Mouse (Mus musculus) ES-E14 (cell line): ENCODE measurements around the gene Galnt6. TPM values are rescaled to one million over a fixed set of nuclear protein-coding genes. Genes with fewer than 3 reads are reported as not detected.
A peak's percentile ranks its signal among the peaks of the same experiment; 100 is the strongest.

Experiments
- DNase-seq: peaks from one replicate; pipeline ENCODE4 v3.0.0-alpha.2; 2013; ENCODE audit warnings: low read depth, low spot score
- H3K27ac ChIP-seq: 2 replicates; pipeline ENCODE4 v1.5.1; 2012; ENCODE audit warnings: low read depth, mild to moderate bottlenecking, low read length, moderate library complexity, mixed read lengths; ENCODE audit not compliant: poor library complexity, insufficient read depth, severe bottlenecking
- H3K36me3 ChIP-seq: 2 replicates; pipeline ENCODE4 v1.6.1; 2012; ENCODE audit warnings: mild to moderate bottlenecking, low read length, moderate library complexity, mixed read lengths; ENCODE audit not compliant: control insufficient read depth, poor library complexity, insufficient read depth, severe bottlenecking
- H3K4me1 ChIP-seq, 2 experiments: fragments of 150-350 bp in 1 of 2; sonication (generic) in 1 of 2; 2 replicates each; pipeline ENCODE4 v1.6.1; 2012; ENCODE audit warnings: low read length in 2 of 2, mild to moderate bottlenecking in 1 of 2, mixed read lengths in 1 of 2; ENCODE audit not compliant: control insufficient read depth in 2 of 2, insufficient read depth in 2 of 2, poor library complexity in 1 of 2
- H3K4me3 ChIP-seq, 2 experiments: fragments of 150-350 bp in 1 of 2; sonication (generic) in 1 of 2; 2 replicates each; pipeline ENCODE4 v1.5.1; 2012; ENCODE audit warnings: low read length in 2 of 2, low read depth in 1 of 2, mild to moderate bottlenecking in 1 of 2, mixed read lengths in 1 of 2; ENCODE audit not compliant: insufficient read depth in 1 of 2, poor library complexity in 1 of 2, severe bottlenecking in 1 of 2
- H3K9ac ChIP-seq: 2 replicates; pipeline ENCODE4 v1.6.1; 2012; ENCODE audit warnings: low read depth, mild to moderate bottlenecking, low read length, mixed read lengths; ENCODE audit not compliant: poor library complexity, insufficient read depth, severe bottlenecking
- H3K9me3 ChIP-seq: fragments of 150-350 bp; sonication (generic); 2 replicates; pipeline ENCODE4 v1.6.1; 2012; ENCODE audit warnings: low read depth, mild to moderate bottlenecking, low read length; ENCODE audit not compliant: control insufficient read depth, insufficient read depth
- CHD2 ChIP-seq: IDR thresholded peaks from 2 replicates; pipeline ENCODE4 v1.6.1; 2014; ENCODE audit warnings: mild to moderate bottlenecking, low read depth, low read length, inconsistent platforms
- HCFC1 ChIP-seq: IDR thresholded peaks from 2 replicates; pipeline ENCODE4 v1.6.1; 2012; ENCODE audit warnings: low read length, inconsistent platforms, borderline replicate concordance; ENCODE audit not compliant: insufficient read depth
- MAFK ChIP-seq: IDR thresholded peaks from 2 replicates; pipeline ENCODE4 v1.6.1; 2014; ENCODE audit warnings: mild to moderate bottlenecking, low read depth, low read length, inconsistent platforms; ENCODE audit not compliant: insufficient read depth
- ZC3H11A ChIP-seq: IDR thresholded peaks from 2 replicates; pipeline ENCODE4 v1.6.1; 2012; ENCODE audit warnings: low read depth, mild to moderate bottlenecking, inconsistent platforms, low read length, borderline replicate concordance
- ZNF384 ChIP-seq: IDR thresholded peaks from 2 replicates; pipeline ENCODE4 v1.6.1; 2012; ENCODE audit warnings: low read depth, low read length, inconsistent platforms
- in situ Hi-C, 2 experiments: fragments of 600-800 bp; cut with MboI; formaldehyde crosslinking; loops; one replicate each; pipeline ENCODE4 v1.15.1; 2025; ENCODE audit warnings: low sequenced_read_pairs in 2 of 2, inconsistent platforms in 1 of 2; ENCODE audit not compliant: unreplicated experiment in 2 of 2
- total RNA-seq: library from RNA; depleted of rRNA; stranded (reverse); fragments of 300-350 nt; gene quantifications from 2 replicates; pipeline ENCODE4 v1.2.3, GENCODE M21; 2012

The Galnt6 gene
- total RNA-seq, 1 experiment = 18.2 TPM

- Histone ChIP-seq H3K27ac (no peak overlapping the region), H3K4me1 (peaks cover 8 to 14% of the 10 kb centered on the region in 2 experiments), H3K36me3 (no peaks in the 10 kb centered on the region), H3K4me3 (no peak overlapping the region), H3K9ac (no peak overlapping the region), H3K9me3 (no peaks in the 10 kb centered on the region)
- TF ChIP-seq HCFC1 (no peak), ZNF384 (no peak), CHD2 (no peak), ZC3H11A (no peak), MAFK (no peak)
- in situ Hi-C loops = no loop called here
- DNase-seq = no peak
Measured at GRCm38 (mm10) chr15:100749751-100750538, 20.8 kb upstream of the Galnt6 start.

- H3K27ac ChIP-seq = no peak overlapping the region
- no peak overlapping the region for H3K4me3 ChIP-seq
- no peaks in the 10 kb centered on the region for H3K36me3 ChIP-seq
- DNase-seq = no peak
- no peaks in the 10 kb centered on the region for H3K9me3 ChIP-seq
- H3K9ac ChIP-seq = no peak overlapping the region
- H3K4me1 ChIP-seq = peaks cover 5 to 11% of the 10 kb centered on the region in 2 experiments
- no peak for TF ChIP-seq HCFC1
- no peak for TF ChIP-seq MAFK
- TF ChIP-seq ZC3H11A = no peak
- no peak for TF ChIP-seq CHD2
- TF ChIP-seq ZNF384 = no peak
- in situ Hi-C loops = no loop called here
Measured at GRCm38 (mm10) chr15:100748584-100748983, 19.4 kb upstream of the Galnt6 start.

- H3K27ac ChIP-seq = no peak overlapping the region
- H3K4me3 ChIP-seq = peak overlapping the region in 1 of 2 experiments; percentile 29; a peak in 2 of 4 replicates
- no peaks in the 10 kb centered on the region for H3K9me3 ChIP-seq
- TF ChIP-seq ZNF384 (no peak), HCFC1 (no peak), CHD2 (no peak), ZC3H11A (no peak), MAFK (no peak)
- H3K9ac ChIP-seq = no peak overlapping the region
- DNase-seq = no peak
- H3K4me1 ChIP-seq = peaks cover 5% of the 10 kb centered on the region in 2 experiments
- in situ Hi-C loops = no loop called here
- H3K36me3 ChIP-seq = no peaks in the 10 kb centered on the region
Measured at GRCm38 (mm10) chr15:100747121-100747963, 18.2 kb upstream of the Galnt6 start.

GRCm38 (mm10) chr15:100746478-100747120 lies 17.4 kb upstream of the Galnt6 start:
- TF ChIP-seq CHD2 (no peak), ZNF384 (peak; percentile 61)
- in situ Hi-C loops = no loop called here
- H3K4me1 ChIP-seq = peaks cover 5% of the 10 kb centered on the region in 2 experiments

More at GRCm38 (mm10) chr15:100746478-100747120, 17.4 kb upstream of the Galnt6 start:
- Histone ChIP-seq H3K27ac (no peak overlapping the region), H3K9me3 (no peaks in the 10 kb centered on the region), H3K4me3 (no peak overlapping the region), H3K9ac (no peak overlapping the region), H3K36me3 (no peaks in the 10 kb centered on the region)
- no peak for DNase-seq
